Mouse (Mus musculus) thymus, adult 2 months (tissue): ENCODE measurements around the gene Fam178b. TPM values are rescaled to one million over a fixed set of nuclear protein-coding genes. Genes with fewer than 3 reads are reported as not detected.

Experiments used
- DNase-seq: peaks from one replicate; pipeline ENCODE4 v3.0.0; 2021
- H3K27ac ChIP-seq: fragments of 200-500 bp; 2 replicates; pipeline ENCODE4 v1.5.1; 2012; ENCODE audit warnings: low read length, control low read depth; ENCODE audit not compliant: control insufficient read depth, insufficient read depth
- H3K27me3 ChIP-seq: fragments of 200-500 bp; 2 replicates; pipeline ENCODE4 v1.6.1; 2012; ENCODE audit warnings: mild to moderate bottlenecking, low read length, moderate library complexity, mixed read lengths; ENCODE audit not compliant: control insufficient read depth, insufficient read depth
- H3K36me3 ChIP-seq: fragments of 200-500 bp; 2 replicates; pipeline ENCODE4 v1.6.1; 2012; ENCODE audit warnings: mild to moderate bottlenecking, low read length, moderate library complexity; ENCODE audit not compliant: control insufficient read depth, insufficient read depth
- H3K4me1 ChIP-seq: fragments of 200-500 bp; replicated peaks from 2 replicates; pipeline ENCODE4 v1.6.1; 2012; ENCODE audit warnings: low read length; ENCODE audit not compliant: control insufficient read depth, insufficient read depth
- H3K4me3 ChIP-seq: fragments of 200-500 bp; 2 replicates; pipeline ENCODE4 v1.5.1; 2012; ENCODE audit warnings: mild to moderate bottlenecking, low read length, control low read depth, moderate library complexity; ENCODE audit not compliant: control insufficient read depth, insufficient read depth
- CTCF ChIP-seq: fragments of 200-500 bp; IDR thresholded peaks from 2 replicates; pipeline ENCODE4 v1.5.1; 2012; ENCODE audit warnings: mild to moderate bottlenecking, control low read depth, low read length, moderate library complexity, borderline replicate concordance; ENCODE audit not compliant: control insufficient read depth, poor library complexity, insufficient read depth; ENCODE audit errors: extremely low read depth
- POLR2A ChIP-seq: fragments of 200-500 bp; IDR thresholded peaks from 2 replicates; pipeline ENCODE4 v1.6.1; 2012; ENCODE audit warnings: mild to moderate bottlenecking, low read length, control low read depth, moderate library complexity; ENCODE audit not compliant: control insufficient read depth, poor library complexity, insufficient read depth; ENCODE audit errors: extremely low read depth
- WGBS: fragments of 180-500 bp; shearing (Covaris S2); methylation state at CpG from one replicate; pipeline ENCODE4 v1.1.7; 2018; 5-methylcytosine and 5-hydroxymethylcytosine counted together
- polyA plus RNA-seq: library from polyadenylated mRNA; depleted of rRNA; stranded (reverse); fragments of >200 nt; gene quantifications from 2 replicates; pipeline ENCODE4 v1.2.3, GENCODE M21; 2012

Gene Fam178b
- polyA plus RNA-seq, 1 experiment: 1.9 TPM

- WGBS: 73% methylated on average over 1 of the region's 1 CpGs
- Histone ChIP-seq H3K27ac (no peak overlapping the region), H3K36me3 (no peaks in the 10 kb centered on the region), H3K27me3 (no peaks in the 10 kb centered on the region), H3K4me1 (peaks cover 6% of the 10 kb centered on the region; the same call in 1 of the 2 replicates), H3K4me3 (no peak overlapping the region)
- TF ChIP-seq POLR2A (no peak), CTCF (no peak)
- DNase-seq: no peak
These were observed 68.4 kb downstream of the Fam178b start for GRCm38 (mm10) chr1:36614584-36614983.

- Histone ChIP-seq H3K4me3 (no peak overlapping the region), H3K36me3 (no peaks in the 10 kb centered on the region), H3K4me1 (peaks cover 10% of the 10 kb centered on the region), H3K27ac (no peak overlapping the region), H3K27me3 (no peaks in the 10 kb centered on the region)
- WGBS: 97% methylated on average over 10 of the region's 10 CpGs
- TF ChIP-seq CTCF: no peak
- TF ChIP-seq POLR2A: no peak
- DNase-seq: no peak
These were observed 69.5 kb downstream of the Fam178b start for GRCm38 (mm10) chr1:36613374-36613895.

- Histone ChIP-seq H3K4me3 (no peak overlapping the region), H3K27ac (no peak overlapping the region)
These were observed 70.6 kb downstream of the Fam178b start for GRCm38 (mm10) chr1:36612362-36612761.

GRCm38 (mm10) chr1:36611449-36612123, 71.4 kb downstream of the Fam178b start:
- no peak for DNase-seq
- no peaks in the 10 kb centered on the region for H3K36me3 ChIP-seq
- no peak for TF ChIP-seq CTCF
- TF ChIP-seq POLR2A: no peak
- peaks cover 12% of the 10 kb centered on the region for H3K4me1 ChIP-seq
- no peak overlapping the region for H3K27ac ChIP-seq
- WGBS: 87% methylated on average over 13 of the region's 13 CpGs
- no peak overlapping the region for H3K4me3 ChIP-seq
- no peaks in the 10 kb centered on the region for H3K27me3 ChIP-seq

More at GRCm38 (mm10) chr1:36612362-36612761, 70.6 kb downstream of the Fam178b start:
- TF ChIP-seq CTCF (no peak), POLR2A (no peak)
- DNase-seq: no peak
- no peaks in the 10 kb centered on the region for H3K36me3 ChIP-seq
- 95% methylated on average over 6 of the region's 6 CpGs for WGBS
- peaks cover 12% of the 10 kb centered on the region for H3K4me1 ChIP-seq
- H3K27me3 ChIP-seq: no peaks in the 10 kb centered on the region

GRCm38 (mm10) chr1:36608211-36608610, 74.8 kb downstream of the Fam178b start:
- no peak for DNase-seq
- Histone ChIP-seq H3K4me1 (peaks cover 36% of the 10 kb centered on the region), H3K36me3 (no peaks in the 10 kb centered on the region), H3K27ac (no peak overlapping the region), H3K27me3 (no peaks in the 10 kb centered on the region), H3K4me3 (no peak overlapping the region)
- whole genome bisulfite sequencing: 68% methylated on average over 4 of the region's 4 CpGs
- TF ChIP-seq POLR2A (no peak), CTCF (no peak)

- peaks cover 45% of the 10 kb centered on the region for H3K4me1 ChIP-seq
- DNase-seq: no peak
- WGBS: 91% methylated on average over 7 of the region's 7 CpGs
- no peak overlapping the region for H3K4me3 ChIP-seq
- H3K27me3 ChIP-seq: no peaks in the 10 kb centered on the region
- no peak overlapping the region for H3K27ac ChIP-seq
- H3K36me3 ChIP-seq: no peaks in the 10 kb centered on the region
- TF ChIP-seq POLR2A (no peak), CTCF (no peak)
These were observed 76.0 kb downstream of the Fam178b start for GRCm38 (mm10) chr1:36606951-36607350.
